Mouse (Mus musculus) heart, embryonic 16.5 days (tissue): ENCODE measurements around the gene Macrod1. TPM values are rescaled to one million over a fixed set of nuclear protein-coding genes. Genes with fewer than 3 reads are reported as not detected.

Experiments
- ATAC-seq: fragments of 200-750 bp; cut with Nextera tagmentation; replicated peaks from 2 replicates; pipeline ENCODE4 v1.8.0; 2017; ENCODE audit warnings: moderate number of reproducible peaks; ENCODE audit not compliant: insufficient read depth, low FRiP score; ENCODE audit errors: extremely low read depth
- H3K27ac ChIP-seq: fragments of 300-500 bp; sonication (generic); 2 replicates; pipeline ENCODE4 v1.5.1; 2014; ENCODE audit warnings: mild to moderate bottlenecking, low read length, control low read depth, moderate library complexity
- H3K27me3 ChIP-seq: fragments of 300-500 bp; sonication (generic); 2 replicates; pipeline ENCODE4 v1.6.1; 2014; ENCODE audit warnings: low read length, mixed read lengths; ENCODE audit not compliant: control insufficient read depth, insufficient read depth
- H3K36me3 ChIP-seq: fragments of 300-500 bp; sonication (generic); 2 replicates; pipeline ENCODE4 v1.6.1; 2014; ENCODE audit not compliant: control insufficient read depth, insufficient read depth
- H3K4me1 ChIP-seq: fragments of 300-500 bp; sonication (generic); 2 replicates; pipeline ENCODE4 v1.6.1; 2014; ENCODE audit warnings: low read length, mixed read lengths; ENCODE audit not compliant: control insufficient read depth, insufficient read depth
- H3K4me2 ChIP-seq: fragments of 300-500 bp; sonication (generic); 2 replicates; pipeline ENCODE4 v1.6.1; 2014; ENCODE audit warnings: low read depth, mild to moderate bottlenecking, control low read depth, low read length
- H3K4me3 ChIP-seq: fragments of 300-500 bp; sonication (generic); 2 replicates; pipeline ENCODE4 v1.5.1; 2014; ENCODE audit warnings: mild to moderate bottlenecking, control low read depth, low read length
- H3K9ac ChIP-seq: fragments of 300-500 bp; sonication (generic); 2 replicates; pipeline ENCODE4 v1.6.1; 2014; ENCODE audit warnings: low read length, control low read depth
- H3K9me3 ChIP-seq: fragments of 300-500 bp; sonication (generic); replicated peaks from 2 replicates; pipeline ENCODE4 v1.6.1; 2016; ENCODE audit warnings: low read length; ENCODE audit not compliant: control insufficient read depth
- WGBS: fragments of 180-500 bp; shearing (Covaris S2); extraction: QIAGEN DNeasy Blood & Tissue Kit; methylation state at CpG from one replicate; pipeline ENCODE4 v1.1.7; 2014; 5-methylcytosine and 5-hydroxymethylcytosine counted together
- polyA plus RNA-seq: library from polyadenylated mRNA; unstranded; fragments of >200 nt; fragmentation: Nextera tagmentation; extraction: Ambion mirVana; gene quantifications from 2 replicates; pipeline ENCODE4 v1.2.1, GENCODE M21; 2015

Gene Macrod1
- 61.0 and 64.3 TPM in 2 replicates for polyA plus RNA-seq

GRCm38 (mm10) chr19:7056248-7057087, at the start of gene Macrod1:
Gene Macrod1 (plus strand): TSS chr19:7056810.
- ATAC-seq, result peak; percentile 67
- under 1% methylated on average over 72 of the region's 72 CpGs for WGBS
- H3K36me3 ChIP-seq, result no peaks in the 10 kb centered on the region

DNA sequence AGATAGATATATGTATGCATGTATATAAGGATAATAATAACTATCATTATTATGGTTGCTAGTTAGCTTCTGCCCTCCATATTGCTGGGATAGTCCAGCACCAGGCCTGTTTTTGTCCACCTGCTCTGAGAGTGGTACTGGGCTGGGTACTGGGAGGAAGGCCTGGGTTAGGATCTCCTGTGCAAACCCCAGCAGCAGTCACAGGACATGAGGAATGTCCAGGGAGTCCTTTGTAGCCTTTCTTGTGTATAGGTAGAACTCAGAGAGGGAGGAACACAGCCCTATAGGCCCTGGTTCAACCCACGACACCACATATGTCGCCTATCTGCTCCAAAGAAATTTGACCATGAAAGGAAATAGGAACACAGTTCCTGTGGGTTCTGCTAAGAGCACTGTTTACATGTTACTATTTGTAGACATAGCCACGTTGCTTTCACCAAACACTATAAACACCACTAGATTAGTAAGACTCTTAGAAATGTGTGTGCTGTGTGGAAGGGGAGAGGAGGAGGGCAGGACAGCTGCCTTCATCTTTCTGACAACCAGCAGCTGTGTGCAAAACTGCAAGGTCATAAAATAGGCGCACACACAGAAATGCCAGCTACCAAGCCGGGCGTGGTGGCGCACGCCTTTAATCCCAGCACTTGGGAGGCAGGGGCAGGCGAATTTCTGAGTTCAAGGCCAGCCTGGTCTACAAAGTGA, 49.6 kb upstream of the Macrod1 start:
- H3K9me3 ChIP-seq, result no peaks in the 10 kb centered on the region
- no peak overlapping the region for H3K9ac ChIP-seq
- no peak overlapping the region for H3K27ac ChIP-seq
- H3K36me3 ChIP-seq, result no peaks in the 10 kb centered on the region
- no peak overlapping the region for H3K4me2 ChIP-seq
- no peaks in the 10 kb centered on the region for H3K27me3 ChIP-seq
- no peaks in the 10 kb centered on the region for H3K4me1 ChIP-seq
- 76% methylated on average over 9 of the region's 9 CpGs for WGBS
- ATAC-seq, result no peak
- H3K4me3 ChIP-seq, result no peak overlapping the region

More at GRCm38 (mm10) chr19:7056248-7057087, at the start of gene Macrod1:
- H3K27me3 ChIP-seq, result no peaks in the 10 kb centered on the region
- H3K27ac ChIP-seq, result peak within 1 kb of the TSS; percentile 96
- H3K9me3 ChIP-seq, result no peaks in the 10 kb centered on the region
- H3K4me1 ChIP-seq, result peaks cover 27% of the 10 kb centered on the region
- H3K4me3 ChIP-seq, result peak within 1 kb of the TSS; percentile 84
- H3K9ac ChIP-seq, result peak within 1 kb of the TSS; percentile 87
- H3K4me2 ChIP-seq, result peak within 1 kb of the TSS; percentile 99

DNA sequence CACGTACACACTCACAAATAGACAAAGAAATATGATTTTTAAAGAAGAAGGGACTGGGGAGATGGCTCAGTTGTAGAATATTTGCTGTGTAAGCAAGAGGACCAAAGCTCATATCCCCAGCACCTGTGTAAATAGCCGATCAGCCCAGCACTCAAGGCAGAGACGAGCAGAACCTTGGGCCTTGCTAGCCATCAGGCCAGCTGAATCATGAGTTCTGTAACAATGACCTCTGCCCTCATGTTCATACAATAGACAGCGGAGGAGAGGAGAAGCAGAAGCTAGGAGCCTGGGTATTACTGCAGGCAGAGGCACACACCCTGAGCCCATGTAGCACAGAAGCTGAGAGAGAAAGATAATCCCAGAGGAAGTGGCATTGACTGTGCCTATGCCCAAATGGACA, 44.2 kb upstream of the Macrod1 start:
- Histone ChIP-seq H3K9me3 (no peaks in the 10 kb centered on the region), H3K4me3 (no peak overlapping the region), H3K36me3 (no peaks in the 10 kb centered on the region), H3K4me1 (no peaks in the 10 kb centered on the region), H3K27ac (no peak overlapping the region), H3K4me2 (no peak overlapping the region), H3K27me3 (no peaks in the 10 kb centered on the region), H3K9ac (no peak overlapping the region)
- no peak for ATAC-seq
- WGBS, result 78% methylated on average over 4 of the region's 4 CpGs

GRCm38 (mm10) chr19:7013984-7014383, 42.6 kb upstream of the Macrod1 start:
- no peak overlapping the region for H3K4me2 ChIP-seq
- WGBS, result 87% methylated on average over 9 of the region's 9 CpGs
- no peak overlapping the region for H3K4me3 ChIP-seq
- ATAC-seq, result no peak
- no peaks in the 10 kb centered on the region for H3K9me3 ChIP-seq
- H3K4me1 ChIP-seq, result peaks cover 6% of the 10 kb centered on the region; the same call in 1 of the 2 replicates
- no peak overlapping the region for H3K27ac ChIP-seq
- no peaks in the 10 kb centered on the region for H3K36me3 ChIP-seq
- H3K27me3 ChIP-seq, result no peaks in the 10 kb centered on the region
- no peak overlapping the region for H3K9ac ChIP-seq

- WGBS, result 79% methylated on average over 20 of the region's 20 CpGs
- Histone ChIP-seq H3K27ac (no peak overlapping the region), H3K9ac (no peak overlapping the region), H3K27me3 (no peaks in the 10 kb centered on the region), H3K4me3 (no peak overlapping the region), H3K9me3 (no peaks in the 10 kb centered on the region), H3K4me2 (no peak overlapping the region), H3K36me3 (peaks cover under 1% of the 10 kb centered on the region; the same call in 1 of the 2 replicates), H3K4me1 (peaks cover 6% of the 10 kb centered on the region; the same call in 1 of the 2 replicates)
- no peak for ATAC-seq
Observed at GRCm38 (mm10) chr19:7014481-7015135, 42.0 kb upstream of the Macrod1 start.

DNA sequence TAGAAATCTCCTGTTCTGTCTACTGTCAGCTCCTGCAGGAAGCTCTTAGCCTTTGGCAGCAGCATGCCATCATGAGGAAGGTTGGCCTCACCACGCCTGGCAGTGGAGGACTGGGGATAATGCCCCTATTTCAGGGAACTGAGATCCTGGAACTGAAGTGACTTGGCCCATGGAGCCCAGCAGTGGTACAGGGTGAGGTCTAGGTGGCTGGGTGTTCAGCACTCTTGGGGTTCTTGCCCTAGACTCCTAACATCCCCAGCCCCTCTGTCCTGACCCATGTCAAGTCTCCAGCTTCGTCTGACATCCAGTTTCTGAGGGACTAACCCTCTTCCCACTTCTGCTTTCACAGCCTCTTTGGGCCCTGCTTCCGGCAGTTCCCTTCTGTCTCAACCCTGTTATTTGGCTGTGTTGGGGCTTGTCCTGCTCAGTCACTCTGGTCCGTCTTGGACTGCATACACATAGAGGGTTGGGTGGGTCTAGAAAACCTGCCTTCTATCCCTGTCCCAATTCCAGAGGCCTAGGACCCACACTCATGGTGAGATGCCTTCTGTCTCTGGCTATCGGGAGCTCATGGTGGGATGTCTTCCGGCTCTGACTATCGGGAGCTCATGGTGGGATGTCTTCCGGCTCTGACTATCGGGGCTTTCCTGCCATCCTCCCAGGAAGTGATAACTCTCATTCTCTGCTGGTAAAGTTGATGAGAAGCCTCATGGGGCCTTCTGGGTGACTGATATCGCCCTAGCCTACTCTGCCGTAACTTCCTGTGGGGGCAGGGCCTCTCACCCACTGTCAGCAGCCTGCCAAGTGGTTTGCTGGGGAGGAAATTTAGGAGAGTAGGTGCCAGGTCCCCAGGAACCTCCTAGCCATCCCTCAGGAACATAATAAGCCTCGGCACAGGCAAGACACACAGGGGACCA, 38.8 kb upstream of the Macrod1 start:
- Histone ChIP-seq H3K27me3 (no peaks in the 10 kb centered on the region), H3K36me3 (peaks cover 25% of the 10 kb centered on the region), H3K9me3 (no peaks in the 10 kb centered on the region), H3K9ac (peak overlapping the region; percentile 18; the same call in 1 of the 2 replicates), H3K4me3 (peak overlapping the region; percentile 37), H3K4me2 (peak overlapping the region; percentile 27), H3K27ac (peak overlapping the region; percentile 65), H3K4me1 (peaks cover 6% of the 10 kb centered on the region; the same call in 1 of the 2 replicates)
- 61% methylated on average over 12 of the region's 12 CpGs for WGBS
- no peak; the same call in 1 of the 2 replicates for ATAC-seq

DNA sequence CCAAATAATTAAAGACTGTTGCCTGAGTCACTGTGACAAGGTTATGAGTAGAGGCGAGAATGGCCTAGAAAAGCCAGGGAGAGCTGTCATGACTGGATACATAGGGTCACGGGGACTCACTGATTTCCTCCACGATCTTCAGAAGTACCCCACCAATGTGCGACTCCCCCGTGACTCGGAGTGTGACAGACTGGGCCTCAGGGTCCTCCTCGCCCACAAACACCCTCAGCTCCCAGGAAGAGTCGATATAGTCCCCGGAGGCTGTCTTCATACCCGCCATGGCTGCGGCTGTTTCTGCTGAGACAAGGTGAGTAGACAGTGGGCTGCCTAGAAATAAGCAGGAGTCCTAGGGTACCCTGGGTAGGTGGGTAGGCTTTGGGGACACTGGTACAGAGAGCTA, 38.1 kb upstream of the Macrod1 start:
- H3K27ac ChIP-seq, result peak overlapping the region; percentile 65
- H3K9me3 ChIP-seq, result no peaks in the 10 kb centered on the region
- WGBS, result 71% methylated on average over 11 of the region's 11 CpGs
- no peaks in the 10 kb centered on the region for H3K27me3 ChIP-seq
- H3K9ac ChIP-seq, result peak overlapping the region; percentile 18; the same call in 1 of the 2 replicates
- peaks cover 33% of the 10 kb centered on the region for H3K36me3 ChIP-seq
- peak overlapping the region; percentile 37 for H3K4me3 ChIP-seq
- H3K4me2 ChIP-seq, result peak overlapping the region; percentile 27
- H3K4me1 ChIP-seq, result peaks cover 6% of the 10 kb centered on the region; the same call in 1 of the 2 replicates
- ATAC-seq, result no peak

DNA sequence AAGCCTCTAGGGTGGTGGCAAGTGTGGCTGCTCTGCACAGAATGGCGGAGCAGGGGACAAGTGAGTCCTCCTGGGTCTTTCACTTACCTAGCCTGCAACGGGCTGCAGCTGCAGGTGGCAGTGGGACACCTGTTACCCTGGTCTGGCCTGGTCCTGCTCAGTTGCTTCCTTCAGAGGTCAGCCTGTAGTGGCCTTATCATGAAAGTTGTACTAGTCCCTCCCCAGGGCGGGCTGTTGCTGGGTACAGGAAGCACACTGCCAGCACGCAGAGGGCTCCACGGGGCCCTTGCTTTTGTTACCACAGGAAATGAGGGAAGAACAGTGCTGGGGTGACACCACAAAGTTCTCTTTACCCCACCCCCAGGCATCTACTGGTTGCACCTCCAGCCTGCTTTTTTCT, 37.4 kb upstream of the Macrod1 start, which contains the start of gene Fermt3:
Fermt3 (minus strand) TSS at position 279 of the 400 bp plus-strand sequence.
- peak within 1 kb of the TSS; percentile 34; the same call in 1 of the 2 replicates for H3K9ac ChIP-seq
- 58% methylated on average over 5 of the region's 5 CpGs for WGBS
- peak; percentile 47 for ATAC-seq

More for the DNA sequence above, 37.4 kb upstream of the Macrod1 start, which contains the start of gene Fermt3:
- Histone ChIP-seq H3K27me3 (no peaks in the 10 kb centered on the region), H3K4me3 (peak within 1 kb of the TSS; percentile 37), H3K4me1 (peaks cover 6% of the 10 kb centered on the region; the same call in 1 of the 2 replicates), H3K36me3 (peaks cover 37% of the 10 kb centered on the region), H3K27ac (peak within 1 kb of the TSS; percentile 65), H3K4me2 (peak within 1 kb of the TSS; percentile 27), H3K9me3 (no peaks in the 10 kb centered on the region)
